ENCODE assay signal across 25 mouse cellular contexts in the genomic region with DNA sequence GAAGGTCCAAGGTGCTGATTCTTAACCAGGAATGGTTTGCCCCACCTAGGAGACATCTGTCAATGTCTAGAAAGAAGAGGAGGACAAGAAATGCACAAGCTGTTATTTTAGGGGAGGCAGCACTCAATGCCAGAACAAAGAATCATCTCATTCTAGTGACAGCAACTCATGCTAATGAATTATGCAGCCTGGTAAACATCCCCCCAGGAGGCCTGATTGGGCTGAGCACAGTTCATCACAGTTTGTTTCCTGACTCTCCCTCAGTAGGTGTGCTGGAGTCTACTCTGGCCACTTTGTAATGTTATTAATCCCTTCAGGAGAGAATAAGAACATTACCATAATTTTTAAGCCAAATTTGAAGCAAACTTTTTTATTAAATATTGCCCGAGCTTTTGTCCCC. TPM values are rescaled to one million over a fixed set of nuclear protein-coding genes. Genes with fewer than 3 reads are reported as not detected.
DNase-seq lines count a peak whose midpoint lies in the region; ATAC-seq and TF ChIP-seq lines count a peak whose summit lies in the region.
"Had no signal": no experiment of that assay in that cellular context is flagged by ENCODE, and none has a peak within 500 bp of the region (broad histone marks: within the 10 kb centered on the region; RNA-seq: fewer than 3 reads in every experiment).

No protein-coding gene starts in this region.

- no peaks in the 10 kb centered on the region for H3K9me3 ChIP-seq in forebrain, embryonic 16.5 days (ENCODE audit: control insufficient read depth, low read length)
- no peaks in the 10 kb centered on the region for H3K9me3 ChIP-seq in forebrain, embryonic 10.5 days
- H3K9me3 ChIP-seq in hindbrain, embryonic 11.5 days (ENCODE audit: control insufficient read depth, low read length): no peaks in the 10 kb centered on the region
- no peaks in the 10 kb centered on the region for H3K9me3 ChIP-seq in hindbrain, postnatal 0 days (ENCODE audit: low read length)
- H3K9me3 ChIP-seq: heart, embryonic 10.5 days; heart, embryonic 13.5 days; hindbrain, embryonic 13.5 days had no signal

- no peak for TF ChIP-seq POLR2A in brain, embryonic 14.5 days (IDR thresholded peaks at IDR 0.05; ENCODE audit: borderline replicate concordance, extremely low read depth, insufficient read depth, insufficient read length, poor library complexity, severe bottlenecking)

- no peaks in the 10 kb centered on the region for H3K36me3 ChIP-seq in forebrain, embryonic 16.5 days (ENCODE audit: control insufficient read depth, insufficient read depth)
- H3K36me3 ChIP-seq in forebrain, embryonic 10.5 days (replicated peaks): no peaks in the 10 kb centered on the region
- H3K36me3 ChIP-seq in hindbrain, embryonic 11.5 days (ENCODE audit: control insufficient read depth, insufficient read depth, low read length): no peaks in the 10 kb centered on the region
- H3K36me3 ChIP-seq in hindbrain, postnatal 0 days (ENCODE audit: insufficient read depth, low read length): no peaks in the 10 kb centered on the region
- H3K36me3 ChIP-seq: heart, embryonic 10.5 days; heart, embryonic 13.5 days; hindbrain, embryonic 13.5 days had no signal

- no peaks in the 10 kb centered on the region for H3K4me1 ChIP-seq in forebrain, embryonic 16.5 days (replicated peaks; ENCODE audit: control insufficient read depth, insufficient read depth, low read length)
- no peaks in the 10 kb centered on the region for H3K4me1 ChIP-seq in forebrain, embryonic 10.5 days
- no peaks in the 10 kb centered on the region for H3K4me1 ChIP-seq in hindbrain, embryonic 11.5 days (replicated peaks; ENCODE audit: control insufficient read depth, insufficient read depth, low read length)
- H3K4me1 ChIP-seq in hindbrain, postnatal 0 days (ENCODE audit: insufficient read depth, low read length): no peaks in the 10 kb centered on the region
- H3K4me1 ChIP-seq: heart, embryonic 10.5 days; heart, embryonic 13.5 days; hindbrain, embryonic 13.5 days had no signal

- H3K4me3 ChIP-seq in forebrain, embryonic 16.5 days (replicated peaks; ENCODE audit: low read length): no peak overlapping the region
- H3K4me3 ChIP-seq in forebrain, embryonic 10.5 days: no peak overlapping the region
- no peak overlapping the region for H3K4me3 ChIP-seq in hindbrain, embryonic 11.5 days (ENCODE audit: low read depth, low read length)
- H3K4me3 ChIP-seq in hindbrain, postnatal 0 days (ENCODE audit: low read length): no peak overlapping the region
- H3K4me3 ChIP-seq: gastrocnemius, adult 2 months; heart, embryonic 10.5 days; heart, embryonic 13.5 days; hindbrain, embryonic 13.5 days had no signal

- 82% methylated on average over 1 of the region's 1 CpGs for whole genome bisulfite sequencing in forebrain, embryonic 16.5 days
- 80% methylated on average over 1 of the region's 1 CpGs for WGBS in forebrain, embryonic 10.5 days
- WGBS in hindbrain, embryonic 11.5 days: 78% methylated on average over 1 of the region's 1 CpGs
- 71% methylated on average over 1 of the region's 1 CpGs for WGBS in hindbrain, postnatal 0 days

- H3K27ac ChIP-seq in forebrain, embryonic 16.5 days (ENCODE audit: low read length): no peak overlapping the region
- H3K27ac ChIP-seq in forebrain, embryonic 10.5 days: no peak overlapping the region
- H3K27ac ChIP-seq in hindbrain, embryonic 11.5 days (ENCODE audit: low read depth, low read length): no peak overlapping the region
- H3K27ac ChIP-seq in hindbrain, postnatal 0 days: no peak overlapping the region
- H3K27ac ChIP-seq: gastrocnemius, adult 2 months; heart, embryonic 10.5 days; heart, embryonic 13.5 days; hindbrain, embryonic 13.5 days had no signal

- H3K4me2 ChIP-seq in forebrain, embryonic 16.5 days (ENCODE audit: low read length): no peak overlapping the region
- H3K4me2 ChIP-seq in hindbrain, embryonic 11.5 days (replicated peaks; ENCODE audit: low read depth, low read length): no peak overlapping the region
- H3K4me2 ChIP-seq in hindbrain, postnatal 0 days (ENCODE audit: low read depth, low read length): no peak overlapping the region
- H3K4me2 ChIP-seq: heart, embryonic 13.5 days; hindbrain, embryonic 13.5 days had no signal

- TF ChIP-seq CTCF in hindbrain, postnatal 0 days (IDR thresholded peaks at IDR 0.05; ENCODE audit: low read depth): no peak
- no peak for TF ChIP-seq CTCF in brain, embryonic 14.5 days (IDR thresholded peaks at IDR 0.05; ENCODE audit: borderline replicate concordance, extremely low read depth, insufficient read depth, insufficient read length)

- no peak for DNase-seq in forebrain, embryonic 10.5 days (ENCODE audit: extremely low spot score, low spot score)
- no peak for DNase-seq in hindbrain, embryonic 11.5 days (ENCODE audit: low spot score)
- DNase-seq in hindbrain, postnatal 0 days (ENCODE audit: low spot score): no peak
- peak; percentile 36 for DNase-seq in retina, postnatal 1 day
- no peak for DNase-seq in retina, embryonic 14.5 days (ENCODE audit: low spot score)
- peak; percentile 27 for DNase-seq in brain, embryonic 14.5 days (ENCODE audit: low read depth)
- DNase-seq: adrenal gland, adult 8-10 months; adrenal gland, postnatal 25 days; cerebellum, adult 11-12 months; cerebellum, adult 8-10 months; cerebellum, postnatal 14 days; gastrocnemius, adult 2 months; gastrocnemius, postnatal 14 days; heart, adult 18-20 months; heart, postnatal 14 days; heart, postnatal 4 days; kidney, adult 2 months had no signal

- ATAC-seq in forebrain, embryonic 16.5 days: peak; percentile 54; the same call in 1 of the 2 replicates
- ATAC-seq in hindbrain, embryonic 11.5 days (ENCODE audit: low FRiP score): 0 out of 2 replicates have a peak, but pooled peaks have one; percentile 47
- no peak for ATAC-seq in hindbrain, postnatal 0 days
- ATAC-seq in frontal cortex, adult (ENCODE audit: low TSS enrichment): no peak
- ATAC-seq: activated CD4-positive, CD25-positive, alpha-beta regulatory T cell, adult 4 months; CD4-positive, CD25-positive, alpha-beta regulatory T cell, adult 4 months; intestine, postnatal 0 days had no signal

- H3K9ac ChIP-seq in forebrain, embryonic 16.5 days (replicated peaks; ENCODE audit: low read depth, low read length): no peak overlapping the region
- no peak overlapping the region for H3K9ac ChIP-seq in hindbrain, embryonic 11.5 days (ENCODE audit: low read depth, low read length)
- H3K9ac ChIP-seq in hindbrain, postnatal 0 days (replicated peaks; ENCODE audit: low read length): no peak overlapping the region
- H3K9ac ChIP-seq: heart, embryonic 13.5 days; hindbrain, embryonic 13.5 days had no signal

- H3K27me3 ChIP-seq in forebrain, embryonic 16.5 days (replicated peaks; ENCODE audit: control insufficient read depth, insufficient read depth, low read length): no peaks in the 10 kb centered on the region
- H3K27me3 ChIP-seq in forebrain, embryonic 10.5 days (ENCODE audit: poor library complexity, severe bottlenecking): no peaks in the 10 kb centered on the region
- H3K27me3 ChIP-seq in hindbrain, embryonic 11.5 days (ENCODE audit: control insufficient read depth, insufficient read depth, low read length): no peaks in the 10 kb centered on the region
- H3K27me3 ChIP-seq in hindbrain, postnatal 0 days (ENCODE audit: insufficient read depth, low read length): no peaks in the 10 kb centered on the region
- H3K27me3 ChIP-seq: heart, embryonic 13.5 days; hindbrain, embryonic 13.5 days had no signal

RNA-seq across cellular contexts. Expression of a gene that starts 29.5 kb away (rescaled TPM):
- polyA plus RNA-seq in forebrain, embryonic 16.5 days (2015; fragmentation: Nextera tagmentation; extraction: Ambion mirVana): 7.0 and 7.7 TPM in 2 replicates
- 5.1 and 5.5 TPM in 2 replicates for polyA plus RNA-seq in forebrain, embryonic 10.5 days (2016; fragmentation: Nextera tagmentation; extraction: Ambion mirVana)
- polyA plus RNA-seq in hindbrain, embryonic 11.5 days (2014; fragmentation: Nextera tagmentation; extraction: Ambion mirVana): 7.6 and 9.8 TPM in 2 replicates
- 38.0 and 38.1 TPM in 2 replicates for total RNA-seq in hindbrain, postnatal 0 days (2014; rRNA removed)
- polyA plus RNA-seq in hindbrain, postnatal 0 days (2015; fragmentation: Nextera tagmentation; extraction: Ambion mirVana): 6.0 and 6.4 TPM in 2 replicates
- polyA plus RNA-seq in brain, embryonic 14.5 days (2012; rRNA removed): 22.1 and 27.0 TPM in 2 replicates

Comparison
In these comparisons a context has a peak if more than half of its experiments do, and no peak if none do; other contexts are left out.
1. ATAC-seq: peak in forebrain, embryonic 16.5 days (single experiment) and hindbrain, embryonic 11.5 days (single experiment); none in hindbrain, postnatal 0 days (single experiment) and frontal cortex, adult (single experiment).
2. DNase-seq: peak in retina, postnatal 1 day (single experiment) and brain, embryonic 14.5 days (single experiment); none in forebrain, embryonic 10.5 days (single experiment), hindbrain, embryonic 11.5 days (single experiment), hindbrain, postnatal 0 days (single experiment) and retina, embryonic 14.5 days (single experiment).